Mouse (Mus musculus) intestine, embryonic 14.5 days (tissue): ENCODE measurements around the gene Narfl. TPM values are rescaled to one million over a fixed set of nuclear protein-coding genes. Genes with fewer than 3 reads are reported as not detected.
"Not testable (repeated sequence)": the region's sequence is repeated elsewhere in the genome, so short reads cannot be mapped to it uniquely, and the experiment has no call there.

Experiments used
- ATAC-seq: fragments of 200-750 bp; cut with Nextera tagmentation; replicated peaks from 2 replicates; pipeline ENCODE4 v1.8.0; 2017; ENCODE audit warnings: low read depth, moderate number of reproducible peaks, moderate TSS enrichment, moderate library complexity; ENCODE audit not compliant: low FRiP score, low TSS enrichment
- DNase-seq: peaks from one replicate; pipeline ENCODE4 v3.0.0-alpha.2; 2018; ENCODE audit warnings: low spot score
- H3K27ac ChIP-seq: fragments of 300-500 bp; sonication (generic); 2 replicates; pipeline ENCODE4 v1.5.1; 2014; ENCODE audit warnings: low read depth, mild to moderate bottlenecking, control low read depth
- H3K27me3 ChIP-seq: fragments of 300-500 bp; sonication (generic); replicated peaks from 2 replicates; pipeline ENCODE4 v1.6.1; 2014; ENCODE audit warnings: low read length, control low read depth; ENCODE audit not compliant: control insufficient read depth, insufficient read depth
- H3K36me3 ChIP-seq: fragments of 300-500 bp; sonication (generic); 2 replicates; pipeline ENCODE4 v1.6.1; 2014; ENCODE audit warnings: low read length, control low read depth; ENCODE audit not compliant: control insufficient read depth, insufficient read depth
- H3K4me1 ChIP-seq: fragments of 300-500 bp; sonication (generic); replicated peaks from 2 replicates; pipeline ENCODE4 v1.6.1; 2014; ENCODE audit warnings: low read length, control low read depth, mixed read lengths; ENCODE audit not compliant: control insufficient read depth, insufficient read depth
- H3K4me2 ChIP-seq: fragments of 300-500 bp; sonication (generic); 2 replicates; pipeline ENCODE4 v1.6.1; 2014; ENCODE audit warnings: low read length
- H3K4me3 ChIP-seq: fragments of 300-500 bp; sonication (generic); 2 replicates; pipeline ENCODE4 v1.5.1; 2014; ENCODE audit warnings: low read depth, low read length, control low read depth, mixed read lengths
- H3K9ac ChIP-seq: fragments of 300-500 bp; sonication (generic); 2 replicates; pipeline ENCODE4 v1.6.1; 2014; ENCODE audit warnings: mild to moderate bottlenecking, low read length
- H3K9me3 ChIP-seq: fragments of 300-500 bp; sonication (generic); 2 replicates; pipeline ENCODE4 v1.6.1; 2016; ENCODE audit warnings: low read length, control low read depth; ENCODE audit not compliant: control insufficient read depth
- WGBS: fragments of 180-500 bp; shearing (Covaris S2); extraction: QIAGEN DNeasy Blood & Tissue Kit; methylation state at CpG from one replicate; pipeline ENCODE4 v1.1.7; 2014; 5-methylcytosine and 5-hydroxymethylcytosine counted together
- polyA plus RNA-seq: library from polyadenylated mRNA; unstranded; fragments of >200 nt; fragmentation: Nextera tagmentation; extraction: Ambion mirVana; gene quantifications from 2 replicates; pipeline ENCODE4 v1.2.1, GENCODE M21; 2014

The Narfl gene
- polyA plus RNA-seq, 1 experiment from 2014 or later: 25.2 TPM

GRCm38 (mm10) chr17:25738861-25739260, 34.7 kb upstream of the Narfl start:
- DNase-seq (no peak), ATAC-seq (no peak)
- H3K4me3 ChIP-seq: no peak overlapping the region
- WGBS: 82% methylated on average over 7 of the region's 7 CpGs
- no peaks in the 10 kb centered on the region for H3K36me3 ChIP-seq
- H3K4me1 ChIP-seq: no peaks in the 10 kb centered on the region
- no peaks in the 10 kb centered on the region for H3K27me3 ChIP-seq
- H3K9ac ChIP-seq: no peak overlapping the region
- no peak overlapping the region for H3K4me2 ChIP-seq
- H3K9me3 ChIP-seq: no peaks in the 10 kb centered on the region
- H3K27ac ChIP-seq: no peak overlapping the region

- 78% methylated on average over 12 of the region's 12 CpGs for WGBS
- not testable (repeated sequence) for H3K4me3 ChIP-seq, H3K27ac ChIP-seq, H3K4me2 ChIP-seq, H3K9ac ChIP-seq, DNase-seq, ATAC-seq, H3K9me3 ChIP-seq, H3K4me1 ChIP-seq, H3K27me3 ChIP-seq, H3K36me3 ChIP-seq
These were observed 32.1 kb upstream of the Narfl start for GRCm38 (mm10) chr17:25741471-25741870.

GRCm38 (mm10) chr17:25743831-25744230, 29.7 kb upstream of the Narfl start:
- DNase-seq (no peak), ATAC-seq (no peak)
- H3K27me3 ChIP-seq: no peaks in the 10 kb centered on the region
- no peak overlapping the region for H3K9ac ChIP-seq
- H3K36me3 ChIP-seq: no peaks in the 10 kb centered on the region
- no peak overlapping the region for H3K4me3 ChIP-seq
- H3K4me1 ChIP-seq: no peaks in the 10 kb centered on the region
- H3K4me2 ChIP-seq: no peak overlapping the region
- no peak overlapping the region for H3K27ac ChIP-seq
- WGBS: 88% methylated on average over 9 of the region's 9 CpGs
- H3K9me3 ChIP-seq: no peaks in the 10 kb centered on the region

- no peaks in the 10 kb centered on the region for H3K4me1 ChIP-seq
- H3K4me2 ChIP-seq: no peak overlapping the region
- no peaks in the 10 kb centered on the region for H3K9me3 ChIP-seq
- no peak overlapping the region for H3K27ac ChIP-seq
- ATAC-seq: no peak
- no peak for DNase-seq
- H3K27me3 ChIP-seq: no peaks in the 10 kb centered on the region
- no peak overlapping the region for H3K9ac ChIP-seq
- 74% methylated on average over 10 of the region's 10 CpGs for WGBS
- no peaks in the 10 kb centered on the region for H3K36me3 ChIP-seq
- no peak overlapping the region for H3K4me3 ChIP-seq
These were observed 29.3 kb upstream of the Narfl start for GRCm38 (mm10) chr17:25744311-25744710.

- no peaks in the 10 kb centered on the region for H3K27me3 ChIP-seq
- no peaks in the 10 kb centered on the region for H3K36me3 ChIP-seq
- ATAC-seq (no peak), DNase-seq (no peak)
- no peak overlapping the region for H3K9ac ChIP-seq
- no peaks in the 10 kb centered on the region for H3K9me3 ChIP-seq
- H3K4me3 ChIP-seq: no peak overlapping the region
- peaks cover 6% of the 10 kb centered on the region; the same call in 1 of the 2 replicates for H3K4me1 ChIP-seq
- H3K4me2 ChIP-seq: no peak overlapping the region
- H3K27ac ChIP-seq: no peak overlapping the region
- 95% methylated on average over 4 of the region's 4 CpGs for WGBS
These were observed 25.3 kb upstream of the Narfl start for GRCm38 (mm10) chr17:25748238-25748637.

GRCm38 (mm10) chr17:25749314-25749713, 24.3 kb upstream of the Narfl start:
- DNase-seq (no peak), ATAC-seq (no peak)
- no peaks in the 10 kb centered on the region for H3K27me3 ChIP-seq
- H3K4me1 ChIP-seq: peaks cover 6% of the 10 kb centered on the region; the same call in 1 of the 2 replicates
- H3K9me3 ChIP-seq: no peaks in the 10 kb centered on the region
- H3K27ac ChIP-seq: no peak overlapping the region
- no peaks in the 10 kb centered on the region for H3K36me3 ChIP-seq
- WGBS: 89% methylated on average over 6 of the region's 6 CpGs
- no peak overlapping the region for H3K4me2 ChIP-seq
- H3K9ac ChIP-seq: no peak overlapping the region
- no peak overlapping the region for H3K4me3 ChIP-seq

GRCm38 (mm10) chr17:25751446-25751845, 22.1 kb upstream of the Narfl start:
- DNase-seq (peak; percentile 64), ATAC-seq (no peak)
- H3K9me3 ChIP-seq: no peaks in the 10 kb centered on the region
- H3K9ac ChIP-seq: no peak overlapping the region
- no peaks in the 10 kb centered on the region for H3K27me3 ChIP-seq
- H3K4me3 ChIP-seq: no peak overlapping the region
- H3K4me1 ChIP-seq: peaks cover 11% of the 10 kb centered on the region
- 34% methylated on average over 5 of the region's 5 CpGs for WGBS
- no peaks in the 10 kb centered on the region for H3K36me3 ChIP-seq
- H3K27ac ChIP-seq: no peak overlapping the region
- no peak overlapping the region for H3K4me2 ChIP-seq

- 85% methylated on average over 9 of the region's 9 CpGs for WGBS
- H3K4me3 ChIP-seq: no peak within 1 kb of the TSS
- ATAC-seq (no peak), DNase-seq (no peak)
- no peaks in the 10 kb centered on the region for H3K36me3 ChIP-seq
- no peaks in the 10 kb centered on the region for H3K9me3 ChIP-seq
- no peak within 1 kb of the TSS for H3K9ac ChIP-seq
- H3K4me1 ChIP-seq: peaks cover 15% of the 10 kb centered on the region
- H3K27me3 ChIP-seq: no peaks in the 10 kb centered on the region
- no peak within 1 kb of the TSS for H3K27ac ChIP-seq
- H3K4me2 ChIP-seq: no peak within 1 kb of the TSS
These were observed 19.3 kb upstream of the Narfl start, which contains the start of gene Msln for GRCm38 (mm10) chr17:25754241-25754640. Msln (minus strand) TSS chr17:25754378.

GRCm38 (mm10) chr17:25755086-25755485, 18.5 kb upstream of the Narfl start:
- no peak overlapping the region for H3K4me2 ChIP-seq
- no peak overlapping the region for H3K4me3 ChIP-seq
- DNase-seq (no peak), ATAC-seq (no peak)
- peaks cover 15% of the 10 kb centered on the region for H3K4me1 ChIP-seq
- no peak overlapping the region for H3K27ac ChIP-seq
- WGBS: 78% methylated on average over 4 of the region's 4 CpGs
- no peaks in the 10 kb centered on the region for H3K9me3 ChIP-seq
- no peaks in the 10 kb centered on the region for H3K36me3 ChIP-seq
- no peak overlapping the region for H3K9ac ChIP-seq
- H3K27me3 ChIP-seq: no peaks in the 10 kb centered on the region
